9 mouse cellular contexts compared by ENCODE assay signal in genomic region chr5:91861440-91862187, GRCm38 (mm10).
A peak's percentile ranks its signal among the peaks of the same experiment; 100 is the strongest.
DNase-seq lines count a peak whose midpoint lies in the region; ATAC-seq and TF ChIP-seq lines count a peak whose summit lies in the region.
"Had no signal": no experiment of that assay in that cellular context is flagged by ENCODE, and none has a peak within 500 bp of the region (broad histone marks: within the 10 kb centered on the region; RNA-seq: fewer than 3 reads in every experiment).

No protein-coding gene starts in this region.

- H3K4me1 ChIP-seq in lung, adult 2 months (ENCODE audit: control insufficient read depth, insufficient read depth, low read length): no peaks in the 10 kb centered on the region
- no peaks in the 10 kb centered on the region for H3K4me1 ChIP-seq in kidney, embryonic 15.5 days
- no peaks in the 10 kb centered on the region for H3K4me1 ChIP-seq in hindbrain, embryonic 14.5 days (replicated peaks; ENCODE audit: control insufficient read depth, insufficient read depth, low read length)
- H3K4me1 ChIP-seq: heart, embryonic 13.5 days had no signal

- H3K9me3 ChIP-seq in kidney, embryonic 15.5 days (replicated peaks): no peaks in the 10 kb centered on the region
- H3K9me3 ChIP-seq in hindbrain, embryonic 14.5 days (ENCODE audit: control insufficient read depth, low read length): no peaks in the 10 kb centered on the region
- H3K9me3 ChIP-seq: heart, embryonic 13.5 days had no signal

- H3K4me3 ChIP-seq in lung, adult 2 months (replicated peaks; ENCODE audit: extremely low read depth, low read depth, low read length): no peak overlapping the region
- no peak overlapping the region for H3K4me3 ChIP-seq in kidney, embryonic 15.5 days (replicated peaks)
- no peak overlapping the region for H3K4me3 ChIP-seq in hindbrain, embryonic 14.5 days (replicated peaks; ENCODE audit: low read length)
- H3K4me3 ChIP-seq: heart, embryonic 13.5 days had no signal

- peak; percentile 46; the same call in 1 of the 2 replicates for ATAC-seq in kidney, embryonic 15.5 days (replicated peaks; ENCODE audit: low FRiP score)
- no peak for ATAC-seq in hindbrain, embryonic 14.5 days (ENCODE audit: low FRiP score)

- no peak overlapping the region for H3K27ac ChIP-seq in kidney, embryonic 15.5 days
- H3K27ac ChIP-seq in hindbrain, embryonic 14.5 days: no peak overlapping the region
- H3K27ac ChIP-seq: heart, embryonic 13.5 days had no signal

- TF ChIP-seq POLR2A in lung, adult 2 months (IDR thresholded peaks at IDR 0.05; ENCODE audit: borderline replicate concordance, extremely low read depth, low read depth, low read length): no peak

- no peaks in the 10 kb centered on the region for H3K27me3 ChIP-seq in kidney, embryonic 15.5 days
- no peaks in the 10 kb centered on the region for H3K27me3 ChIP-seq in hindbrain, embryonic 14.5 days (ENCODE audit: control insufficient read depth, insufficient read depth, low read length)
- H3K27me3 ChIP-seq: heart, embryonic 13.5 days had no signal

- H3K4me2 ChIP-seq in kidney, embryonic 15.5 days: no peak overlapping the region
- H3K4me2 ChIP-seq in hindbrain, embryonic 14.5 days (replicated peaks): no peak overlapping the region
- H3K4me2 ChIP-seq: heart, embryonic 13.5 days had no signal

- DNase-seq in cerebellum, postnatal 25 days: peak; percentile 19 to 67
- no peak for DNase-seq in cerebellum, postnatal 4 days (ENCODE audit: low spot score in 2 of 2)
- DNase-seq in lung, postnatal 10 days: peak; percentile 7
- no peak for DNase-seq in lung, adult 2 months
- DNase-seq in adipocyte (ENCODE audit: low spot score): peak; percentile 52
- DNase-seq in thymus, postnatal 4 days: peak; percentile 43
- no peak for DNase-seq in hindbrain, embryonic 14.5 days (ENCODE audit: low spot score)

- H3K36me3 ChIP-seq in kidney, embryonic 15.5 days: no peaks in the 10 kb centered on the region
- no peaks in the 10 kb centered on the region for H3K36me3 ChIP-seq in hindbrain, embryonic 14.5 days (replicated peaks; ENCODE audit: control insufficient read depth, insufficient read depth)
- H3K36me3 ChIP-seq: heart, embryonic 13.5 days had no signal

- WGBS in lung, adult 2 months: 67% methylated on average over 11 of the region's 11 CpGs
- WGBS in kidney, embryonic 15.5 days: 76% methylated on average over 11 of the region's 11 CpGs
- WGBS in hindbrain, embryonic 14.5 days: 80% methylated on average over 11 of the region's 11 CpGs

- no peak for TF ChIP-seq CTCF in lung, adult 2 months (IDR thresholded peaks at IDR 0.05; ENCODE audit: insufficient read depth, low read length)

- H3K9ac ChIP-seq in kidney, embryonic 15.5 days: no peak overlapping the region
- H3K9ac ChIP-seq in hindbrain, embryonic 14.5 days: no peak overlapping the region
- H3K9ac ChIP-seq: heart, embryonic 13.5 days had no signal

Comparison
In these comparisons a context has a peak if more than half of its experiments do, and no peak if none do; other contexts are left out.
1. DNase-seq: peak in cerebellum, postnatal 25 days (2 of 2), lung, postnatal 10 days (single experiment), adipocyte (single experiment) and thymus, postnatal 4 days (single experiment); none in cerebellum, postnatal 4 days (0 of 2), lung, adult 2 months (single experiment) and hindbrain, embryonic 14.5 days (single experiment).